Mouse (Mus musculus) embryo, embryonic 11 days (tissue): ENCODE measurements around the gene Ulk3.

Experiments used
- DNase-seq: peaks from one replicate; pipeline ENCODE4 v3.0.0-alpha.2; 2015

The Ulk3 gene

GRCm38 (mm10) chr9:57644944-57645893 is 56.0 kb downstream of the Ulk3 start:
- DNase-seq = peak; percentile 94
